Mouse (Mus musculus) kidney, postnatal 25 days (tissue): Measurements from ENCODE around the gene Tas1r3.
A peak's percentile ranks its signal among the peaks of the same experiment; 100 is the strongest.

Experiments
- DNase-seq, 2 experiments: peaks; one replicate each; pipeline ENCODE4 v3.0.0; 2021; ENCODE audit warnings: mixed read lengths in 2 of 2

The Tas1r3 gene

DNA sequence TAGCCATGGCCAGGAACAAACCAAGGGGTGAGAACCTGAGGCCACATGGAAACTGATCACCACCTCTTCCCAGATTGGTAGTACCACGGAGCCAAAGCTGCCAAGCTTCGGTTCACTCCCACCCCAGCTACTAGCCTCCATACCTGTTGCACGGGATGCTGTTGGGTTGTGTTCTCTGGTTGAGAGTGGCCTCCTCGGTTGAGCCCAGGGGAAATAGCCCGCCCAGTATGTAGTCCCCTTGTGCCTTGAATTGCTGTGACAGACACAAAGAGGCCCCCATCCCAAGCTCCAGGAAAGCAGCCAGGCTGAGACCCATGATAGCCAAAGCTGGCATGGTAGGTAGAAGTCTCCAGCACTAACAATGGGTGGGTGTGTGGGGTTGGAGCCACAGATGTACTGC is at the start of gene Tas1r3:
Gene Tas1r3, minus strand, starts transcription at position 362 of the 400 bp plus-strand sequence.
- DNase-seq, result no peak

- DNase-seq, result peak; percentile 0 to 31
These were observed 45.6 kb upstream of the Tas1r3 start for GRCm38 (mm10) chr4:155908751-155909150.

- DNase-seq, result peak; percentile 1 to 18
These were observed 45.1 kb upstream of the Tas1r3 start for GRCm38 (mm10) chr4:155908281-155908680.

DNA sequence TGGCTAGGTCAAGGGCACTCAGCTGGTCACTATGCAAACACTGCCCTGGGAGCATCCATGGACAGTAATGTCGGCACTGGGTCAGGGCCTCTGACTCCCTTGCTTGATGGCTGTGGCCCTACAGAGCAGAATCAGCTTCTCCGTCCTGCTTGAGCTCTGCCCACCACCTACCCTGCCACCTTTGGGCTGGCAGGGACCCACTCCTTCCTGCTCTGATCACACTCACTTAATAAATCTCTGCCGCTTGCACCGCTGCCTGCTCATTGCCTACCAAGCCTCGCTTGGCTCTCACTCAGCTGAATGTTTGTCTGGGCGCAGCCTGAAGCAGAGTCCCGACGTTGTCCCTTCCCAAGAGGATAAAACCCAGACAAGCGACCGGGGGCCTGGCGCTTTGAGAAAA is 43.8 kb upstream of the Tas1r3 start:
- DNase-seq, result peak in 1 of 2 experiments; percentile 1

DNA sequence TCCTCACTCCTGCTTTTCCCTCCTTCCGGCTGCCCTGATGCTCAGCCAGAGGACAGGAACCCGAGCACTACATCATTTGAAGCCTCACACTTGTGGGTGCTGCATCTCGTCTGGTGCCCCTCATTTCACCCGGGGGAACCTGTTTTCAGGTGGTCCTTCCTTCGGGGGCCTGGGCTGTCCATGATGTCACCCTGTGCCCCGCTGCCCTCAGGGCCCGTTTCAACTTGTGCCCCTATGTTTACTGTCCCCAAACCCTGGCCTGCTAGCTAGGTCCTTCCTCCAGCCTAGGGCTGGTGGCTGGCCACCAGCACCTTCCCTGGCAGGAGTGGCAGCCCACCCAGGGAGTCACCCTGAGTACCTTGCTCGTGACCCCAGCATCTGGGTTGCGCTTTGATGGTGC is 43.0 kb upstream of the Tas1r3 start:
- peak; percentile 0 to 35 for DNase-seq

DNA sequence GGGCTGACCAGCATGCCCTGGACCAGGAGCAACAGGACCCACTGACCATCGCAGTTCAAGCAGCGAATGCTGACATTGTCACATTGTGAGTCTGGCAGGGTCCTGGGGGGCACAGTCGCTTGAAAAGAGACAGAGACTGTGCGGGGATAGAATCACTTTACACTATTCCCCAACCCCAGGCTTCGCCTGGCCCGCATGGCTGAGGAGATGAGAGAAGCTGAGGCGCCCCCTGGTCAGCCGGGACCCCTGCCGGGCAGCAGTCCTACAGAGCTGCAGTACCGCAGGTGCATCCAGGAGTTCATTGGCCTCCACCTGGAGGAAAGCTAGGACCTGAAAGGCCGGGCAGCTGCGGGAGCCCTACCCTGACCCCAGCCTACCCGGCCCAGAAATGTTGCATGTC is 42.5 kb upstream of the Tas1r3 start:
- peak; percentile 0 to 26 for DNase-seq

GRCm38 (mm10) chr4:155904318-155905102 is 41.3 kb upstream of the Tas1r3 start:
- DNase-seq, result peak; percentile 42 to 47

DNA sequence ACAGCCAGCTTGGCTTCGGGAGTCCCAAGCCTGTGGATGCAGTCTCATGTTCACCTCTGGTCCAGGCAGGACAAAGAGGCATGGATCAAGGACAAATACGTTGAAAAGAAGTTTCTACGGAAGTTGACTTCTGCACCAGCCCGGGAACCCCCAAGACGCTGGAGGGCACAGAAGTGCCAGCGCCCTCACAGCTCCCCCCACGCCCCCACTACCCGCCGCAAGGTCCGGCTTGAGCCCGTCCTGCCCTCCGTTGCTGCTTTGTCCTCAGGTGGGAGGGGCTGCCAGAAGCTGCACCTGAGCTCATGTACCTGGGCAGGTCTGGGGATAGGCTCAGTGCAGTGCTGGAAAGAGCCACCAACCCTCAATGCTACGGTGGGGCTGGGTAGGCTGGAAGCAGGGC is 40.1 kb upstream of the Tas1r3 start:
- peak; percentile 0 to 27 for DNase-seq

DNA sequence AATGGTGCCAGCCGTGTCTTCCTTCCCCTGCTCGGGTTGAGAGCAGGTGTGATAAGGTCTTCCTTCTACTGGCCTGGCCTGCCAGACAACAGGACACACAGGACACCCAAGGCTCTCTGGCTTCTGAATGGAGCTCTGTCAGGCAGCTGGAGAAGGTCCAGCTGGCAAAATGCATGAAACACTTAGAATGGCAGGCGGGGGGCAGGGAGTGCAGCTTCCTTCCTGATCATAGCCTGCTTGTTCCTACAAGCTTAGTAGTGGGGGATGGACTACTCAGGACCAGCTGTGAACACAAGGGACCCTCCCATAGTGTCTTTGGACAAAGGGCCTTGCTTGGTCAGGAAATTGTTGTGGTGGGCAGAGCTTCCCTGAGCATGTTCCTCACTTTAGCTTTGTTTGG is 38.0 kb upstream of the Tas1r3 start:
- DNase-seq, result peak; percentile 50 to 77

- peak; percentile 1 to 39 for DNase-seq
These were observed 36.2 kb upstream of the Tas1r3 start for GRCm38 (mm10) chr4:155899355-155899754.

GRCm38 (mm10) chr4:155898318-155898717 is 35.2 kb upstream of the Tas1r3 start:
- peak in 1 of 2 experiments; percentile 1 for DNase-seq

DNA sequence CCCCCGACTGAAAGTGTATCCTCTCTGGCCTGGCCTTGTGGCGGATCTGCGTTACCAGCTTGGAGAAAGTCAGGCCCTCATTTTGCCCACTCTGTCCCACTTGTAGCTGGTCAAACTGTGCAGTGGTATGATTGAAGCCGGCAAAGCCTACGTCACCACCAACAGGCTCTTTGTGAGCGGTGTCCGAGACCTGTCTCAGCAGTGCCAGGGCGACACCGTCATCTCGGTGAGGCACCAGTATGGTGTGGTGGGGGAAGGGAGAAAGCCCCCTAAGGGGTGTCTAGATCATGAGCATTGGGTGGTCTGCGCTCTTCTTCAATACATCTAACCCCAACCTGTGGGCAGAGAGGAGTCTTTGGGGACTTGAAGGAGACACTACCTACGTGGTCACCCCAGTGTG is 33.3 kb upstream of the Tas1r3 start:
- DNase-seq, result peak; percentile 1 to 26

DNA sequence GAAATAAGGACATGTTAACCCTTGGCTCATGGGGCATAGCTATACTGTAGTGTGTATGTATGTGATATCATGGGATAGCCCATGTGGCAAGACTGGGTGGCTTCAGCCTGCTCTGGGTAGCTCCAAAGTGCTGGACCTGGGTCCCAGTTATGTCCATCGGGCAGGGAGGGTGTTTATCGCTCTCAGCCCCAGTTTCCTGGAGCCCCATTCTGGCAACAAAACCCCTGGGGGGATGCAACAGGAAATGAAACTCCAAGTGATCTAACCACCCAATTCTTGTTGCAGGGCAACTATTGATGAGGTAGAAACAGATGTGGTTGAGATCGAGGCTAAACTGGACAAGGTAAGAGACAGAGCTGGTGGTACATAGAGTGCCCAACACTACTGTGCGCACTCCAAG is 32.7 kb upstream of the Tas1r3 start:
- DNase-seq, result peak; percentile 1 to 20

GRCm38 (mm10) chr4:155895216-155895615 is 32.1 kb upstream of the Tas1r3 start:
- peak; percentile 74 to 76 for DNase-seq

GRCm38 (mm10) chr4:155894311-155894881 is 31.2 kb upstream of the Tas1r3 start:
- peak; percentile 62 to 79 for DNase-seq

GRCm38 (mm10) chr4:155893212-155893690 is 30.1 kb upstream of the Tas1r3 start:
- peak; percentile 1 to 28 for DNase-seq

- peak; percentile 28 to 65 for DNase-seq
These were observed 29.5 kb upstream of the Tas1r3 start for GRCm38 (mm10) chr4:155892438-155893211.

GRCm38 (mm10) chr4:155892017-155892416 is 28.9 kb upstream of the Tas1r3 start:
- peak; percentile 84 to 92 for DNase-seq

DNA sequence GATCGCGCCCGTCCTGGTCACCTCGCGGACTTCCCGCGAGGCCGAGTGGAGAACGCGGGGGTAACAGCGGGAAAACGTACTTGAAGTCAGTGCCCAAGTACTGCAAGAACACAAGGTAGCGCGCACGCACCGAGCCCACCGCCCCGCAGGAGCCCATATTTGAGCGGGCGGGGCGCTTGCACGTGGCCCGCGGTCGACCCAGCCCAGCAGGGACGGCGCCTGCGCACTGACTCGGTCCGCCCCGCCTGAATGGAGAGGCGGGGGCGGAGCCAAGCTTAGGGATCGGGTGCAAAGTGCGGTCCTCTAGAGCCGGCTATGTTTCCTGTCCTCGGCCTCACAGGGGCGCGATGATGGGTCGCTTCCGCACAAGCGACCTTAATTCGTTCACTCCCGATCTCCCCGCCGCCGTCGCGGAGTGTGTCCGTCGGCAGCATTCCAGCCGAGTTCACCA is 28.4 kb upstream of the Tas1r3 start, which contains the start of the genes Pusl1 and Acap3:
Gene Pusl1, minus strand, starts transcription at position 231 of the 451 bp plus-strand sequence.
Gene Acap3, plus strand, starts transcription at position 272 of the 451 bp plus-strand sequence.
- peak; percentile 97 to 99 for DNase-seq

DNA sequence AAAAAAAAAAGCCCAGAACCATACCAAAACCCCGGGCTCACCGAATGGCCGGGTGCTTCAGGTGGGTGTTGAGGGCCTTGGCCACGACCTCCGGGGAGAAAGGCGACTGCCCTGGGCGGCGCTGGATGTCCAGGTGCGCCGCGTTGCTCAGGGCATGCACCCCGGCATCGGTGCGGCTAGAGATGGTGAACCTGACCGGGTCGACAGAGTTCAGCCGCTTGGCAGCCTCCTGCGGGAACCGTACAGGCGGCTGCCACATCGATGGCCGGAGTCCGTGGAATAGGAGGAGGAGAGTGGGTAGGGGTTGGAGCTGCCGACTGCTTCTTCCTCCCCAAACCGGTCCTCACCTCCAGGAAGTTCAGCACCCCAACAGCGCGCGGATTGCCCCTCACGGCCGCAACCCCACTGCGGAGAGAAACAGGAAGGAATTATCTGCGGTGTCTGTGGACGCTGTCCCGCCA is 27.9 kb upstream of the Tas1r3 start:
- peak; percentile 30 to 55 for DNase-seq

DNA sequence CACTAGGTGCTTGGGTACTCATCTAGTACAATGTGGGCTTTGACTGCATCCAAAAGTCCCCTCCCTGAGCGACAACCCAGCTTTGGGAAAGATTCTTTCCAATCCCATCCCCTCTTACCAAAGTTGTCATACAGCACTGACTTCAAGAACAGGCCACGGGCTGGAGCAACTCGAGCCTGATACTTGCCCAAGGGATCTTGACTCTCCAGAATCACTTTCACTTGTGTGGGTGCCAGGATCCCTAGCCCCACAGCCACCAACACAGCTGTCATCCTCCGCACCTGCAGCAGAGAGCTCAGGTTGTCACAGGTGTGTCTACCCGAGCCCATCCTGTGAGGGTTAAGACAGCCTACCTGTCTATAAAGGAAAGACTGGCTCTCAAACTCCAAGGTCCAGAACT is 26.2 kb upstream of the Tas1r3 start:
- DNase-seq, result peak in 1 of 2 experiments; percentile 26

- peak in 1 of 2 experiments; percentile 26 for DNase-seq
These were observed 25.0 kb upstream of the Tas1r3 start for GRCm38 (mm10) chr4:155888181-155888580.

- peak in 1 of 2 experiments; percentile 31 for DNase-seq
These were observed 24.5 kb upstream of the Tas1r3 start for GRCm38 (mm10) chr4:155887674-155888073.
